10 mouse cellular contexts compared by ENCODE assay signal in the genomic region with DNA sequence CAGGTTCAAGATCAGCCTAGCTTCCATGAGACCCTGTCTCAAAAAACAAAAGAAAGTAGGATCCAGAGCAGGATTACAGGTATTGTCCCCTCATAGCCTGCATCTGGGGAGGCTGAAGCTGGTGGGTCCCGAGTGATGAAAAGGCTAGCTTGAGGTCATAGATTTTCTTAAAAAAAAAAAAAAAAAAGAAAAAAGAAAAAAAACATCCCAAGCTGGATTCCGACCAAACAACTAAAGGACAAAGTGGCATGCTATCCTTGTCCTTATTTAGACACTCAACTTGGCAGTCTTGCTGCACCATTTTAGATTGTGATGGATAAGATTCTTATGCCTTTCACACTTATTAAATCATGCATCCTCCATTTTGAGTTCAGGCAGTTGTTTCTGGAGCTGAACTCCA. TPM values are rescaled to one million over a fixed set of nuclear protein-coding genes. Genes with fewer than 3 reads are reported as not detected.
DNase-seq lines count a peak whose midpoint lies in the region; ATAC-seq and TF ChIP-seq lines count a peak whose summit lies in the region.
"Had no signal": no experiment of that assay in that cellular context is flagged by ENCODE, and none has a peak within 500 bp of the region (broad histone marks: within the 10 kb centered on the region; RNA-seq: fewer than 3 reads in every experiment).

No protein-coding gene starts in this region.

- H3K4me2 ChIP-seq in forebrain, embryonic 16.5 days (ENCODE audit: low read length): no peak overlapping the region
- H3K4me2 ChIP-seq in liver, embryonic 11.5 days: peak overlapping the region; percentile 83
- no peak overlapping the region for H3K4me2 ChIP-seq in liver, postnatal 0 days (ENCODE audit: low read depth, low read length)
- H3K4me2 ChIP-seq in hindbrain, embryonic 15.5 days: peak overlapping the region; percentile 77; the same call in 1 of the 2 replicates
- peak overlapping the region; percentile 86 for H3K4me2 ChIP-seq in myocyte (ENCODE audit: low read depth)

- peak overlapping the region; percentile 87; the same call in 1 of the 2 replicates for H3K4me3 ChIP-seq in forebrain, embryonic 10.5 days
- no peak overlapping the region for H3K4me3 ChIP-seq in forebrain, embryonic 16.5 days (replicated peaks; ENCODE audit: low read length)
- H3K4me3 ChIP-seq in liver, embryonic 11.5 days (ENCODE audit: low read depth, low read length): peak overlapping the region; percentile 75
- H3K4me3 ChIP-seq in liver, postnatal 0 days (ENCODE audit: low read depth, low read length): no peak overlapping the region
- H3K4me3 ChIP-seq in hindbrain, embryonic 15.5 days: no peak overlapping the region
- H3K4me3 ChIP-seq in myocyte: peak overlapping the region; percentile 65

- DNase-seq in forebrain, embryonic 10.5 days (ENCODE audit: extremely low spot score, low spot score): no peak
- DNase-seq in liver, embryonic 11.5 days (ENCODE audit: low spot score): no peak
- no peak for DNase-seq in liver, postnatal 0 days
- no peak for DNase-seq in Muller cell, postnatal 12 days (ENCODE audit: inconsistent ontology term)
- no peak for DNase-seq in adrenal gland, postnatal 4 days (ENCODE audit: low spot score in 2 of 2)
- DNase-seq: cerebellum, adult 9-10 months; thymus, postnatal 25 days had no signal

- H3K9ac ChIP-seq in forebrain, embryonic 16.5 days (replicated peaks; ENCODE audit: low read depth, low read length): no peak overlapping the region
- no peak overlapping the region for H3K9ac ChIP-seq in liver, embryonic 11.5 days (ENCODE audit: low read depth, low read length)
- H3K9ac ChIP-seq in liver, postnatal 0 days (replicated peaks): no peak overlapping the region
- H3K9ac ChIP-seq in hindbrain, embryonic 15.5 days: no peak overlapping the region

- H3K9me3 ChIP-seq in forebrain, embryonic 10.5 days: no peaks in the 10 kb centered on the region
- H3K9me3 ChIP-seq in forebrain, embryonic 16.5 days (ENCODE audit: control insufficient read depth, low read length): no peaks in the 10 kb centered on the region
- no peaks in the 10 kb centered on the region for H3K9me3 ChIP-seq in liver, embryonic 11.5 days (ENCODE audit: control insufficient read depth, low read length)
- H3K9me3 ChIP-seq in liver, postnatal 0 days (ENCODE audit: low read length): no peaks in the 10 kb centered on the region
- no peaks in the 10 kb centered on the region for H3K9me3 ChIP-seq in hindbrain, embryonic 15.5 days

- no peak for TF ChIP-seq EP300 in liver, postnatal 0 days (IDR thresholded peaks at IDR 0.05; ENCODE audit: low read depth)

- WGBS in forebrain, embryonic 10.5 days: 76% methylated on average over 2 of the region's 2 CpGs
- 67% methylated on average over 2 of the region's 2 CpGs for WGBS in forebrain, embryonic 16.5 days
- 75% methylated on average over 2 of the region's 2 CpGs for WGBS in liver, embryonic 11.5 days
- 75% methylated on average over 2 of the region's 2 CpGs for WGBS in liver, postnatal 0 days (ENCODE audit: insufficient replicate concordance)
- WGBS in hindbrain, embryonic 15.5 days: 81% methylated on average over 2 of the region's 2 CpGs

- H3K27ac ChIP-seq in forebrain, embryonic 10.5 days: no peak overlapping the region
- H3K27ac ChIP-seq in forebrain, embryonic 16.5 days (ENCODE audit: low read length): no peak overlapping the region
- H3K27ac ChIP-seq in liver, embryonic 11.5 days (ENCODE audit: low read depth, low read length): peak overlapping the region; percentile 70; the same call in 1 of the 2 replicates
- no peak overlapping the region for H3K27ac ChIP-seq in liver, postnatal 0 days (ENCODE audit: low read depth)
- H3K27ac ChIP-seq in hindbrain, embryonic 15.5 days (replicated peaks): peak overlapping the region; percentile 98

- no peak for TF ChIP-seq CTCF in liver, postnatal 0 days (IDR thresholded peaks at IDR 0.05; ENCODE audit: low read depth)

- H3K4me1 ChIP-seq in forebrain, embryonic 10.5 days: peaks cover 30% of the 10 kb centered on the region
- peaks cover 16% of the 10 kb centered on the region for H3K4me1 ChIP-seq in forebrain, embryonic 16.5 days (replicated peaks; ENCODE audit: control insufficient read depth, insufficient read depth, low read length)
- H3K4me1 ChIP-seq in liver, embryonic 11.5 days (replicated peaks; ENCODE audit: control insufficient read depth, insufficient read depth, low read length): peaks cover 12% of the 10 kb centered on the region; the same call in 1 of the 2 replicates
- H3K4me1 ChIP-seq in liver, postnatal 0 days (ENCODE audit: insufficient read depth): peaks cover 14% of the 10 kb centered on the region
- peaks cover 26% of the 10 kb centered on the region for H3K4me1 ChIP-seq in hindbrain, embryonic 15.5 days (replicated peaks)

- no peak for TF ChIP-seq POLR2A in myocyte (IDR thresholded peaks at IDR 0.05; ENCODE audit: insufficient read length, low read depth)

- peaks cover 34% of the 10 kb centered on the region for H3K79me2 ChIP-seq in myocyte (ENCODE audit: control insufficient read depth, insufficient read depth)

- H3K36me3 ChIP-seq in forebrain, embryonic 10.5 days (replicated peaks): peaks cover 78% of the 10 kb centered on the region
- H3K36me3 ChIP-seq in forebrain, embryonic 16.5 days (ENCODE audit: control insufficient read depth, insufficient read depth): peaks cover 24% of the 10 kb centered on the region
- peaks cover 36% of the 10 kb centered on the region for H3K36me3 ChIP-seq in liver, embryonic 11.5 days (ENCODE audit: control insufficient read depth, insufficient read depth, low read length)
- peaks cover 50% of the 10 kb centered on the region for H3K36me3 ChIP-seq in liver, postnatal 0 days (replicated peaks; ENCODE audit: insufficient read depth, low read length)
- peaks cover 51% of the 10 kb centered on the region for H3K36me3 ChIP-seq in hindbrain, embryonic 15.5 days
- peaks cover 42% of the 10 kb centered on the region for H3K36me3 ChIP-seq in myocyte (ENCODE audit: control insufficient read depth, insufficient read depth)

- no peaks in the 10 kb centered on the region for H3K27me3 ChIP-seq in forebrain, embryonic 10.5 days (ENCODE audit: poor library complexity, severe bottlenecking)
- H3K27me3 ChIP-seq in forebrain, embryonic 16.5 days (replicated peaks; ENCODE audit: control insufficient read depth, insufficient read depth, low read length): no peaks in the 10 kb centered on the region
- H3K27me3 ChIP-seq in liver, embryonic 11.5 days (replicated peaks; ENCODE audit: control insufficient read depth, insufficient read depth, low read length): no peaks in the 10 kb centered on the region
- no peaks in the 10 kb centered on the region for H3K27me3 ChIP-seq in liver, postnatal 0 days (ENCODE audit: insufficient read depth, low read length)
- no peaks in the 10 kb centered on the region for H3K27me3 ChIP-seq in hindbrain, embryonic 15.5 days
- no peaks in the 10 kb centered on the region for H3K27me3 ChIP-seq in myocyte (ENCODE audit: control insufficient read depth, insufficient read depth, insufficient read length)

- no peak overlapping the region for H3ac ChIP-seq in myocyte (ENCODE audit: control insufficient read depth, insufficient read length)

- no peak for ATAC-seq in forebrain, embryonic 16.5 days
- ATAC-seq in liver, embryonic 11.5 days (replicated peaks; ENCODE audit: low FRiP score): no peak
- ATAC-seq in liver, postnatal 0 days: no peak
- ATAC-seq in hindbrain, embryonic 15.5 days (ENCODE audit: low FRiP score, low read depth): no peak

RNA-seq across cellular contexts. Expression of gene Casc3, which starts 3.7 kb away (rescaled TPM):
- 45.7 and 49.7 TPM in 2 replicates for polyA plus RNA-seq in forebrain, embryonic 10.5 days (2016; fragmentation: Nextera tagmentation; extraction: Ambion mirVana)
- polyA plus RNA-seq in forebrain, embryonic 16.5 days (2015; fragmentation: Nextera tagmentation; extraction: Ambion mirVana): 52.5 and 54.6 TPM in 2 replicates
- polyA plus RNA-seq in liver, embryonic 11.5 days (2014; fragmentation: Nextera tagmentation; extraction: Ambion mirVana): 34.8 and 35.6 TPM in 2 replicates
- 6.7 and 7.0 TPM in 2 replicates for polyA plus RNA-seq in liver, postnatal 0 days (2015; fragmentation: Nextera tagmentation; extraction: Ambion mirVana)
- polyA plus RNA-seq in hindbrain, embryonic 15.5 days (2015; fragmentation: Nextera tagmentation; extraction: Ambion mirVana): 49.4 and 54.2 TPM in 2 replicates
- polyA plus RNA-seq in myocyte (2012; fragmentation: generic; extraction: Trizol): 22.1 TPM
- 10 to 100 TPM; 45.2 to 54.8 TPM for total RNA-seq in adrenal gland, postnatal 4 days (2021)

RNA-seq across cellular contexts. Expression of gene Msl1, which starts 13.1 kb away (rescaled TPM):
- 22.9 and 24.1 TPM in 2 replicates for polyA plus RNA-seq in forebrain, embryonic 10.5 days (2016; fragmentation: Nextera tagmentation; extraction: Ambion mirVana)
- 27.7 and 32.0 TPM in 2 replicates for polyA plus RNA-seq in forebrain, embryonic 16.5 days (2015; fragmentation: Nextera tagmentation; extraction: Ambion mirVana)
- 14.8 and 17.7 TPM in 2 replicates for polyA plus RNA-seq in liver, embryonic 11.5 days (2014; fragmentation: Nextera tagmentation; extraction: Ambion mirVana)
- polyA plus RNA-seq in liver, postnatal 0 days (2015; fragmentation: Nextera tagmentation; extraction: Ambion mirVana): 5.4 and 6.5 TPM in 2 replicates
- polyA plus RNA-seq in hindbrain, embryonic 15.5 days (2015; fragmentation: Nextera tagmentation; extraction: Ambion mirVana): 31.7 and 33.1 TPM in 2 replicates
- polyA plus RNA-seq in myocyte (2012; fragmentation: generic; extraction: Trizol): 35.6 TPM
- total RNA-seq in adrenal gland, postnatal 4 days (2021): 100 to 1,000 TPM; 119 to 121 TPM

RNA-seq across cellular contexts. Expression of gene Rapgefl1, which starts 28.2 kb away (rescaled TPM):
- 1.00 and 1.2 TPM in 2 replicates for polyA plus RNA-seq in forebrain, embryonic 10.5 days (2016; fragmentation: Nextera tagmentation; extraction: Ambion mirVana)
- 4.5 and 7.3 TPM in 2 replicates for polyA plus RNA-seq in forebrain, embryonic 16.5 days (2015; fragmentation: Nextera tagmentation; extraction: Ambion mirVana)
- polyA plus RNA-seq in liver, embryonic 11.5 days (2014; fragmentation: Nextera tagmentation; extraction: Ambion mirVana): 0.39 and 0.55 TPM in 2 replicates
- 0.11 and 0.21 TPM in 2 replicates for polyA plus RNA-seq in liver, postnatal 0 days (2015; fragmentation: Nextera tagmentation; extraction: Ambion mirVana)
- polyA plus RNA-seq in hindbrain, embryonic 15.5 days (2015; fragmentation: Nextera tagmentation; extraction: Ambion mirVana): 10.5 and 13.1 TPM in 2 replicates
- polyA plus RNA-seq in myocyte (2012; fragmentation: generic; extraction: Trizol): 3.5 TPM
- 1 to 10 TPM; 2.6 to 3.0 TPM for total RNA-seq in adrenal gland, postnatal 4 days (2021)

RNA-seq across cellular contexts. Expression of gene Nr1d1, which starts 33.3 kb away (rescaled TPM):
- 1.5 TPM in 2 replicates for polyA plus RNA-seq in forebrain, embryonic 10.5 days (2016; fragmentation: Nextera tagmentation; extraction: Ambion mirVana)
- polyA plus RNA-seq in forebrain, embryonic 16.5 days (2015; fragmentation: Nextera tagmentation; extraction: Ambion mirVana): 3.8 and 4.0 TPM in 2 replicates
- polyA plus RNA-seq in liver, embryonic 11.5 days (2014; fragmentation: Nextera tagmentation; extraction: Ambion mirVana): 2.1 and 2.7 TPM in 2 replicates
- 2.0 and 4.2 TPM in 2 replicates for polyA plus RNA-seq in liver, postnatal 0 days (2015; fragmentation: Nextera tagmentation; extraction: Ambion mirVana)
- 3.9 and 4.3 TPM in 2 replicates for polyA plus RNA-seq in hindbrain, embryonic 15.5 days (2015; fragmentation: Nextera tagmentation; extraction: Ambion mirVana)
- 49.1 TPM for polyA plus RNA-seq in myocyte (2012; fragmentation: generic; extraction: Trizol)
- total RNA-seq in adrenal gland, postnatal 4 days (2021): 100 to 1,000 TPM; 104 to 115 TPM

RNA-seq across cellular contexts. Expression of gene Wipf2, which starts 55.0 kb away (rescaled TPM):
- 4.5 and 4.7 TPM in 2 replicates for polyA plus RNA-seq in forebrain, embryonic 10.5 days (2016; fragmentation: Nextera tagmentation; extraction: Ambion mirVana)
- polyA plus RNA-seq in forebrain, embryonic 16.5 days (2015; fragmentation: Nextera tagmentation; extraction: Ambion mirVana): 4.6 and 5.1 TPM in 2 replicates
- 3.8 and 4.7 TPM in 2 replicates for polyA plus RNA-seq in liver, embryonic 11.5 days (2014; fragmentation: Nextera tagmentation; extraction: Ambion mirVana)
- polyA plus RNA-seq in liver, postnatal 0 days (2015; fragmentation: Nextera tagmentation; extraction: Ambion mirVana): 1.2 TPM in 2 replicates
- 4.4 and 4.5 TPM in 2 replicates for polyA plus RNA-seq in hindbrain, embryonic 15.5 days (2015; fragmentation: Nextera tagmentation; extraction: Ambion mirVana)
- 5.3 TPM for polyA plus RNA-seq in myocyte (2012; fragmentation: generic; extraction: Trizol)
- total RNA-seq in adrenal gland, postnatal 4 days (2021): 10 to 100 TPM; 18.4 to 19.7 TPM

Comparison
In these comparisons a context has a peak if more than half of its experiments do, and no peak if none do; other contexts are left out.
1. H3K27ac ChIP-seq: peak in liver, embryonic 11.5 days (single experiment) and hindbrain, embryonic 15.5 days (single experiment); none in forebrain, embryonic 10.5 days (single experiment), forebrain, embryonic 16.5 days (single experiment) and liver, postnatal 0 days (single experiment).
2. H3K4me3 ChIP-seq: peak in forebrain, embryonic 10.5 days (single experiment), liver, embryonic 11.5 days (single experiment) and myocyte (single experiment); none in forebrain, embryonic 16.5 days (single experiment), liver, postnatal 0 days (single experiment) and hindbrain, embryonic 15.5 days (single experiment).
3. H3K4me2 ChIP-seq: peak in liver, embryonic 11.5 days (single experiment), hindbrain, embryonic 15.5 days (single experiment) and myocyte (single experiment); none in forebrain, embryonic 16.5 days (single experiment) and liver, postnatal 0 days (single experiment).